Mouse (Mus musculus) CH12.LX (cell line): ENCODE results near the gene Tnni1.

Experiments used
- CTCF ChIP-seq, 2 experiments: IDR thresholded peaks in 1 of 2; conservative IDR thresholded peaks in 1 of 2; 2 replicates each; pipeline ENCODE4 v1.5.1; 2011 to 2012; ENCODE audit warnings: low read depth in 2 of 2, low read length in 2 of 2, improper control_type of control experiment in 1 of 2, inconsistent platforms in 1 of 2, mild to moderate bottlenecking in 1 of 2, moderate library complexity in 1 of 2
- ELF1 ChIP-seq: IDR thresholded peaks from 2 replicates; pipeline ENCODE4 v1.6.1; 2014; ENCODE audit warnings: low read depth, mild to moderate bottlenecking, inconsistent platforms, low read length, improper control_type of control experiment
- EP300 ChIP-seq: IDR thresholded peaks from 2 replicates; pipeline ENCODE4 v1.6.1; 2011; ENCODE audit warnings: low read length, improper control_type of control experiment
- HCFC1 ChIP-seq: IDR thresholded peaks from 2 replicates; pipeline ENCODE4 v1.6.1; 2012; ENCODE audit warnings: low read depth, mild to moderate bottlenecking, inconsistent platforms, low read length, improper control_type of control experiment
- MEF2A ChIP-seq: IDR thresholded peaks from 2 replicates; pipeline ENCODE4 v1.6.1; 2014; ENCODE audit warnings: low read depth, mild to moderate bottlenecking, inconsistent platforms, low read length, improper control_type of control experiment, borderline replicate concordance
- MXI1 ChIP-seq: IDR thresholded peaks from 2 replicates; pipeline ENCODE4 v1.6.1; 2011; ENCODE audit warnings: mild to moderate bottlenecking, low read depth, low read length, improper control_type of control experiment
- POLR2A ChIP-seq: IDR thresholded peaks from 2 replicates; pipeline ENCODE4 v1.6.1; 2011; ENCODE audit warnings: low read depth, mild to moderate bottlenecking, improper control_type of control experiment, low read length
- POLR2AphosphoS2 ChIP-seq: IDR thresholded peaks from 2 replicates; pipeline ENCODE4 v1.6.1; 2011; ENCODE audit warnings: low read depth, low read length, improper control_type of control experiment
- RCOR1 ChIP-seq: conservative IDR thresholded peaks from 2 replicates; pipeline ENCODE4 v1.6.1; 2012; ENCODE audit warnings: low read depth, mild to moderate bottlenecking, inconsistent platforms, low read length, improper control_type of control experiment
- TBP ChIP-seq: conservative IDR thresholded peaks from 2 replicates; pipeline ENCODE4 v1.6.1; 2011; ENCODE audit warnings: low read depth, low read length, improper control_type of control experiment
- UBTF ChIP-seq: IDR thresholded peaks from 2 replicates; pipeline ENCODE4 v1.6.1; 2012; ENCODE audit warnings: low read depth, mild to moderate bottlenecking, inconsistent platforms, low read length, improper control_type of control experiment, moderate library complexity

GRCm38 (mm10) chr1:135731897-135732684 is 47.1 kb upstream of the Tnni1 start:
- TF ChIP-seq CTCF (conservative IDR thresholded peaks at IDR 0.05 in 1 of 2, IDR thresholded peaks at IDR 0.05 in 1 of 2; ENCODE audit: low read depth in 2 of 2, low read length in 2 of 2) (no peak), EP300 (no peak), RCOR1 (no peak), POLR2AphosphoS2 (no peak), MXI1 (no peak), ELF1 (no peak), TBP (no peak), UBTF (no peak), MEF2A (no peak), HCFC1 (no peak), POLR2A (no peak)
